Mouse (Mus musculus) cerebellum, adult 11 months (tissue): Measurements from ENCODE around the gene Galnt14.

Experiments
- DNase-seq: peaks from one replicate; pipeline ENCODE4 v3.0.0; 2022

Gene Galnt14

DNA sequence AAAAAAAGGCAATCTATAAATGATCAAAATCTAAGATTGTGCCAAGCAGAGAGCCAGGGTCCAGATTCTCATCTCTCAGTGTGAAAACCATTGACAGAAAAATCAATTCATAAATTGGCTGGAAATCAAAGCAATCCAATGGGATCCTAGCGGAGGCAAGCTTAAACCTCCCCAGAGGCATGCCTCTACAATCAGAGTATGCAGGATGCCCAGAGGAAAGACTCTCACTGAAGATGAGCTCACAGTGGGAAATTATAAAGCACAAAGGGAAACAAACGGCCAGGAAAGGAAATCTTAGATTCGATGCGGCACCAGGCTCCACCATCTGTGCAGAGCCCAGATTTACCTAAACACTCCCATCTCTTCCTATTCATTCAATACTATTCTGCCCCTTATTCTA is 220.7 kb downstream of the Galnt14 start:
- DNase-seq: no peak

GRCm38 (mm10) chr17:73487792-73488191 is 222.5 kb downstream of the Galnt14 start:
- DNase-seq: no peak

DNA sequence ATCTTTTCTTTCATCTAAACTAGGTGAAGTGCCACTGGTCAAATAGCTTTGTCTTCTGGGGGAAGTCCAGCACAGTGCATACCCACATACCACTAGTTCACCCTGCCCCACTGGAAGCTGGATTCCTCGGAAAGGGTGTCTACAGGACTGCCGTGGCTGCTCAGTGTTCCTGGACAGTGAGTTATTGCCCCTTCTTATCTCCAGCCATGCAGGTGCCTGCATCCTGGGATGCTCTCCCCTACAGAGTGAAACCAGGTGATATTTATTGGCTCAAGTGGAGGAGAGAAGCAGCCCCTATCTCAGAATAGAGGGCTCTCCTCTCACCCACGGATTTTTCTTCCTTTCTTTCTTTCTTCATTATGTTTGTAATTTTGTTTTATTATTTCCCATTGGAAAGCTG is 222.9 kb downstream of the Galnt14 start:
- no peak for DNase-seq

GRCm38 (mm10) chr17:73477096-73478076 is 232.9 kb downstream of the Galnt14 start:
- DNase-seq: no peak

DNA sequence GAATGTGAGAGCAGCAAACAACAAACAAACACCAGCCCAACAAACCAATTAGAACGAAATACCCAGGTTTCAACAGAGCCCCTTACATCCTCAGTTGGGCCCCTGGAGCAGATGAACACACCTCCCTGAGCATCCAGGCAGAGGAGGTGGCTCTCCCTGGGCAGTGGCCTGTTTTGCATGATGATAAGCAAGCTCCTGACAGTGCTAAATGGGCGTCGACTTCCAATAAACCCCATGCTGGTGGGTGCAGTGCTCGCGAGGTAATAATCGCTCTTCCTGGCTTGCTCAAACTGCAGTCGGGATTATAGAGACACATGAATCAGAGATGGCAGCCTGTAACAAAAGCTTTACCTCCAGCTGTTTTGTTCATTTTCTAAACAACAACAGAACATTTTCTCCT is 235.9 kb downstream of the Galnt14 start:
- no peak for DNase-seq

DNA sequence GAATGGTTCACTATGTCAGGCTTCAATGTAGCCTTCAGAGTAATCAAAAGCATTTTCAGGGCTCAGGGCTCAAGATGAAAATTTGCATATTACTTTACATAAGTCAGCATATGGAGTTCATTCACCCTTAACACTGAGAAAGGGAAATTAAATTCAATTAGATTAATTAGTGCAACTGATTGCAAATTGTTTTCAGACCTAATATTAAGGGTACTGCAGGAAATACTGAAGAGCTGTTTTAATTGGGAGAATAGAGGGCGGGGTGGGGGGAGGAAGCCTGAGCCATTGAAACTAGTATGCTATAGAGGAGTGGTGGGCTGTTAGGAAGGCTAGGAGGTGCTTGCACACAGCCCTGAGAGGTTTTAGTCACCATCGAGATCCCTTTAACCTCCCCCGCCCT is 237.2 kb downstream of the Galnt14 start:
- no peak for DNase-seq

DNA sequence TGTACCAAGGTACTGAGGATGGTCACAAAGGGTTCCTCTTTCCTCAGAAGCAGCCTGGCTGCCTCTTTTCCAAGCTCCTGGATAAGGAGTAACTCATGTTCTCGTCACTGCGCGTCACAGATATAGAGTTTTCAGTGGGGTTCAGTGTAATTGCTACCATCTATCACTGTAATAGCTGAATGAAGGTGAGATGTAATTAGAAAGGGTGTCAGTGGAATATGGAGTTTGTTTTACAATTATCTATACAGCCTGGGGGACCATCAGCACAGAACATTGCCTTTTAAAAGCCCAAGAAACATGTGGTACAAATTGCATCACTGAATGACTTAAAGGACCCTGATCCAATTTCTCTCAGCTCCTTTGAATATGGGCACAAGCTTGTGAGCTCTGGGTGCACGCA is 249.4 kb downstream of the Galnt14 start:
- DNase-seq: no peak

- no peak for DNase-seq
These were observed 251.5 kb downstream of the Galnt14 start for GRCm38 (mm10) chr17:73458741-73459140.

- DNase-seq: no peak
These were observed 253.7 kb downstream of the Galnt14 start for GRCm38 (mm10) chr17:73456551-73456950.

GRCm38 (mm10) chr17:73453646-73454045 is 256.6 kb downstream of the Galnt14 start:
- DNase-seq: no peak

- no peak for DNase-seq
These were observed 258.0 kb downstream of the Galnt14 start for GRCm38 (mm10) chr17:73452151-73452760.

- no peak for DNase-seq
These were observed 261.1 kb downstream of the Galnt14 start for GRCm38 (mm10) chr17:73449104-73449503.
